Mouse (Mus musculus): ENCODE data around the gene Ltb4r1. TPM values are rescaled to one million over a fixed set of nuclear protein-coding genes. Genes with fewer than 3 reads are reported as not detected.

The Ltb4r1 gene
- polyA plus RNA-seq (2015; fragmentation: Nextera tagmentation; extraction: Ambion mirVana) = 0.41 and 0.59 TPM in 2 replicates

- Histone ChIP-seq H3K27me3 (replicated peaks) (peaks cover 59% of the 10 kb centered on the region), H3K9me3 (no peaks in the 10 kb centered on the region), H3K27ac (no peak within 1 kb of the TSS), H3K9ac (no peak within 1 kb of the TSS), H3K4me3 (no peak within 1 kb of the TSS), H3K4me1 (peaks cover 29% of the 10 kb centered on the region), H3K4me2 (no peak within 1 kb of the TSS), H3K36me3 (replicated peaks) (no peaks in the 10 kb centered on the region)
- WGBS = 79% methylated on average over 4 of the region's 4 CpGs
- no peak for ATAC-seq (replicated peaks)
These were observed at the start of gene Ltb4r1 for GRCm38 (mm10) chr14:55765696-55766095. Gene Ltb4r1, plus strand, starts transcription at chr14:55765962.

GRCm38 (mm10) chr14:55716271-55716670 lies 49.5 kb upstream of the Ltb4r1 start:
- 95% methylated on average over 6 of the region's 6 CpGs for WGBS
- no peaks in the 10 kb centered on the region for H3K9me3 ChIP-seq

GRCm38 (mm10) chr14:55716884-55717283 lies 48.9 kb upstream of the Ltb4r1 start:
- Histone ChIP-seq H3K9ac (no peak overlapping the region), H3K4me2 (no peak overlapping the region), H3K36me3 (replicated peaks) (no peaks in the 10 kb centered on the region; the same call in 1 of the 2 replicates), H3K27ac (no peak overlapping the region), H3K27me3 (replicated peaks) (peaks cover 3% of the 10 kb centered on the region; the same call in 1 of the 2 replicates), H3K4me3 (no peak overlapping the region), H3K4me1 (peaks cover 8% of the 10 kb centered on the region), H3K9me3 (no peaks in the 10 kb centered on the region)
- no peak for ATAC-seq (replicated peaks)
- 86% methylated on average over 8 of the region's 8 CpGs for WGBS

More at GRCm38 (mm10) chr14:55716271-55716670, 49.5 kb upstream of the Ltb4r1 start:
- Histone ChIP-seq H3K4me1 (peaks cover 7% of the 10 kb centered on the region), H3K27ac (no peak overlapping the region), H3K27me3 (replicated peaks) (peaks cover 3% of the 10 kb centered on the region; the same call in 1 of the 2 replicates), H3K4me3 (no peak overlapping the region), H3K36me3 (replicated peaks) (no peaks in the 10 kb centered on the region; the same call in 1 of the 2 replicates), H3K4me2 (no peak overlapping the region), H3K9ac (no peak overlapping the region)
- ATAC-seq (replicated peaks) = no peak

GRCm38 (mm10) chr14:55719737-55720136 lies 46.0 kb upstream of the Ltb4r1 start:
- 86% methylated on average over 6 of the region's 6 CpGs for WGBS
- Histone ChIP-seq H3K9me3 (no peaks in the 10 kb centered on the region), H3K4me1 (peaks cover 13% of the 10 kb centered on the region), H3K27me3 (replicated peaks) (no peaks in the 10 kb centered on the region), H3K27ac (no peak overlapping the region), H3K4me3 (no peak overlapping the region), H3K9ac (no peak overlapping the region), H3K4me2 (no peak overlapping the region), H3K36me3 (replicated peaks) (no peaks in the 10 kb centered on the region; the same call in 1 of the 2 replicates)
- no peak for ATAC-seq (replicated peaks)

GRCm38 (mm10) chr14:55720666-55721065 lies 45.1 kb upstream of the Ltb4r1 start:
- Histone ChIP-seq H3K4me3 (no peak overlapping the region; the same call in 1 of the 2 replicates), H3K27me3 (replicated peaks) (no peaks in the 10 kb centered on the region), H3K4me1 (peaks cover 13% of the 10 kb centered on the region), H3K27ac (no peak overlapping the region), H3K4me2 (peak overlapping the region; percentile 52; the same call in 1 of the 2 replicates), H3K9ac (0 out of 2 replicates have a peak overlapping the region, but pooled peaks have one; percentile 14), H3K36me3 (replicated peaks) (no peaks in the 10 kb centered on the region; the same call in 1 of the 2 replicates), H3K9me3 (no peaks in the 10 kb centered on the region)
- WGBS = 93% methylated on average over 12 of the region's 12 CpGs
- no peak for ATAC-seq (replicated peaks)

- H3K4me3 ChIP-seq = peak overlapping the region; percentile 82
- H3K27me3 ChIP-seq (replicated peaks) = no peaks in the 10 kb centered on the region
- peaks cover 13% of the 10 kb centered on the region for H3K4me1 ChIP-seq
- H3K9me3 ChIP-seq = no peaks in the 10 kb centered on the region
- H3K36me3 ChIP-seq (replicated peaks) = no peaks in the 10 kb centered on the region; the same call in 1 of the 2 replicates
- 77% methylated on average over 6 of the region's 6 CpGs for WGBS
- peak overlapping the region; percentile 81 for H3K9ac ChIP-seq
- no peak for ATAC-seq (replicated peaks)
- peak overlapping the region; percentile 52 for H3K4me2 ChIP-seq
- H3K27ac ChIP-seq = peak overlapping the region; percentile 89; the same call in 1 of the 2 replicates
These were observed 44.7 kb upstream of the Ltb4r1 start for GRCm38 (mm10) chr14:55721076-55721475.

GRCm38 (mm10) chr14:55721700-55722437 lies 43.9 kb upstream of the Ltb4r1 start, which contains the start of gene Rabggta:
Gene Rabggta, minus strand, starts transcription at chr14:55722263.
- WGBS = under 1% methylated on average over 31 of the region's 50 CpGs
- peak within 1 kb of the TSS; percentile 52 for H3K4me2 ChIP-seq
- ATAC-seq (replicated peaks) = peak; percentile 98

GRCm38 (mm10) chr14:55722438-55722945 lies 43.3 kb upstream of the Ltb4r1 start:
- Histone ChIP-seq H3K27ac (0 out of 2 replicates have a peak overlapping the region, but pooled peaks have one; percentile 89), H3K9me3 (no peaks in the 10 kb centered on the region), H3K9ac (peak overlapping the region; percentile 81), H3K4me2 (peak overlapping the region; percentile 52), H3K4me1 (peaks cover 13% of the 10 kb centered on the region), H3K4me3 (peak overlapping the region; percentile 82), H3K36me3 (replicated peaks) (no peaks in the 10 kb centered on the region; the same call in 1 of the 2 replicates), H3K27me3 (replicated peaks) (no peaks in the 10 kb centered on the region)
- WGBS = 51% methylated on average over 8 of the region's 8 CpGs
- peak; percentile 10 for ATAC-seq (replicated peaks)

More at GRCm38 (mm10) chr14:55721700-55722437, 43.9 kb upstream of the Ltb4r1 start, which contains the start of gene Rabggta:
- H3K27ac ChIP-seq = peak within 1 kb of the TSS; percentile 89
- H3K4me3 ChIP-seq = peak within 1 kb of the TSS; percentile 82
- peaks cover 13% of the 10 kb centered on the region for H3K4me1 ChIP-seq
- H3K36me3 ChIP-seq (replicated peaks) = no peaks in the 10 kb centered on the region; the same call in 1 of the 2 replicates
- no peaks in the 10 kb centered on the region for H3K9me3 ChIP-seq
- no peaks in the 10 kb centered on the region for H3K27me3 ChIP-seq (replicated peaks)
- peak within 1 kb of the TSS; percentile 81 for H3K9ac ChIP-seq

- H3K4me3 ChIP-seq = no peak overlapping the region
- 95% methylated on average over 7 of the region's 7 CpGs for WGBS
- H3K36me3 ChIP-seq (replicated peaks) = no peaks in the 10 kb centered on the region
- H3K27me3 ChIP-seq (replicated peaks) = no peaks in the 10 kb centered on the region
- peaks cover 13% of the 10 kb centered on the region for H3K4me1 ChIP-seq
- ATAC-seq (replicated peaks) = no peak
- no peak overlapping the region for H3K4me2 ChIP-seq
- H3K9me3 ChIP-seq = no peaks in the 10 kb centered on the region
- no peak overlapping the region for H3K27ac ChIP-seq
- H3K9ac ChIP-seq = no peak overlapping the region
These were observed 42.3 kb upstream of the Ltb4r1 start for GRCm38 (mm10) chr14:55723433-55723832.

- H3K4me1 ChIP-seq = peaks cover 13% of the 10 kb centered on the region
- H3K9ac ChIP-seq = no peak overlapping the region
- no peaks in the 10 kb centered on the region for H3K27me3 ChIP-seq (replicated peaks)
- H3K9me3 ChIP-seq = no peaks in the 10 kb centered on the region
- ATAC-seq (replicated peaks) = no peak
- no peak overlapping the region for H3K27ac ChIP-seq
- no peak overlapping the region for H3K4me2 ChIP-seq
- WGBS = 74% methylated on average over 8 of the region's 8 CpGs
- no peak overlapping the region for H3K4me3 ChIP-seq
- H3K36me3 ChIP-seq (replicated peaks) = no peaks in the 10 kb centered on the region
These were observed 41.3 kb upstream of the Ltb4r1 start for GRCm38 (mm10) chr14:55724411-55724871.

GRCm38 (mm10) chr14:55726261-55726660 lies 39.5 kb upstream of the Ltb4r1 start:
- Histone ChIP-seq H3K36me3 (replicated peaks) (no peaks in the 10 kb centered on the region), H3K9ac (no peak overlapping the region), H3K4me3 (no peak overlapping the region), H3K27ac (no peak overlapping the region), H3K4me1 (peaks cover 6% of the 10 kb centered on the region), H3K9me3 (no peaks in the 10 kb centered on the region), H3K27me3 (replicated peaks) (no peaks in the 10 kb centered on the region), H3K4me2 (no peak overlapping the region)
- no peak for ATAC-seq (replicated peaks)

GRCm38 (mm10) chr14:55727889-55728685 lies 37.7 kb upstream of the Ltb4r1 start:
- Histone ChIP-seq H3K27me3 (replicated peaks) (no peaks in the 10 kb centered on the region), H3K4me1 (no peaks in the 10 kb centered on the region), H3K36me3 (replicated peaks) (no peaks in the 10 kb centered on the region), H3K4me3 (no peak overlapping the region), H3K9me3 (no peaks in the 10 kb centered on the region), H3K4me2 (no peak overlapping the region), H3K9ac (no peak overlapping the region), H3K27ac (no peak overlapping the region)
- 74% methylated on average over 8 of the region's 8 CpGs for WGBS
- no peak for ATAC-seq (replicated peaks)

Data from midbrain, embryonic 15.5 days (tissue).